Mouse (Mus musculus) layer of hippocampus, postnatal 14 days (tissue): ENCODE data around the gene Lif. TPM values are rescaled to one million over a fixed set of nuclear protein-coding genes. Genes with fewer than 3 reads are reported as not detected.
A peak's percentile ranks its signal among the peaks of the same experiment; 100 is the strongest.

ENCODE experiments used
- DNase-seq, 2 experiments: peaks; one replicate each; pipeline ENCODE4 v3.0.0; 2021 to 2022; ENCODE audit warnings: low spot score in 2 of 2, mixed read lengths in 1 of 2
- long read RNA-seq, 2 experiments: library from polyadenylated mRNA; stranded (forward); transcript quantifications; one replicate each; pipeline ENCODE4 v2.0.0; 2021
- total RNA-seq, 2 experiments: library from RNA; stranded (reverse); gene quantifications; 2 replicates each; pipeline ENCODE4 v1.2.3; 2021

Lif gene
- total RNA-seq: under 1 TPM; 0.69 to 0.78 TPM
- long read RNA-seq, experiment 1, partial matches to known transcripts: 0 of 1 reads
- long read RNA-seq, experiment 1, other reads (novel, unspliced or antisense): 0 of 1 reads
- long read RNA-seq, experiment 2: 0 reads

DNA sequence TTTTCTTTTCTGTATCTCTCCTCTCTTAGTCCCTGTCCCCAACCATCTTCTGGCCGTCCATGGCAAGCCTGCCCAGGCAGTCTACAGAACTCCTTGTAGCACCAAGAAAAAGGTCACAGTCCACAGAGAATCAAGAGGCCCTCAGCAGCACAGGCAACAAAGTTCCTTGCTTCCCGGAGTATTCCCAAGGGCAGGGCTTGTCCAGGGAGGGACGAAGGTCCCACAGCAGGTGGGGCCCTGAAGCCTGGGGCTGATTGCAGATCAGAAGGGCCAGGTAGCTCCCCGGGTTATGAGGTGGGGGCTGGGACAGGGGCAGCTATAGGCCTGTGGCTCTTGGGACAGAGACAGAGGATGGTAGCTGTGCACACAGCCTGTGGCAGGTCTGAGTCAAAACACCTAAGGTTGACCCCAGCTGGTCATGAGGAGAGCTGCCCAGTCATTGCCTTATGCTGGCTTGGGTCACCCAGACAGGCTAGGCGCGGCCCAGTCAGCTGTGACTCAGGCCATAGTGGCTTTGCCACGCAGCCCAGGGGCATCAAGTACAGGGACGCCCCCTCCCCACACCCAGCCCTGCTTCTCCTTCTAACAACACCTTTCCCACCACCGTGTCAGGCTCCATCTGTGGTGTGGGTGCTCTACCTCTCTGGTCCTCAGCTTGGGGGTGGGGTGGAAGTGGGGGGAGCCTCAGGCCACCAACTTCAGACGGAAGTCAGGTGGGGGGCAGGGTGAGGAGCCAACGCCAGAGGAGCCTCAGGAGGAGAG, at the start of gene Lif:
TSS of gene Lif (plus strand) at position 712 of the 762 bp plus-strand sequence.
- DNase-seq: no peak

DNA sequence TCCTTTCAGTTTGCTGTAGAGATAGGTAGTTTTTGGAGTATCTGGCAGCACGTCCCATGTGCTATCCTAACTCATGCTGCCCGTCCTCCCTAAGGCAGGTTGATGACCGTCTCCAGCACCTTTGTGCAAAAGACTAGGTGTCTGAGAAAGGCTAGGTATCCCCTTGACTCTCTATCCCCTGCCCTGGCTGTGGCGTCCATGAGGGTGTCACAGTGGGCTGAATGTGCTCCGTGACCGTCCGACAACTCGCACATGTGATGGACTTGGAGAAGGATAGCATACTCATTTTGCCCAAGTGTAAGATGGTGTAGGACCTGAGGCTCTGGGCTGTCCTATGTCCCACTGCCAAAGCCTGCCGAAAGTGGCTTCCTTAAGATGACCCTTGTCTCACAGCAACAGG, 49.7 kb upstream of the Lif start:
- DNase-seq: no peak

- no peak for DNase-seq
These were observed 47.8 kb upstream of the Lif start for GRCm38 (mm10) chr11:4209556-4209955.

GRCm38 (mm10) chr11:4210786-4211185, 46.6 kb upstream of the Lif start:
- no peak for DNase-seq

GRCm38 (mm10) chr11:4213107-4213506, 44.2 kb upstream of the Lif start:
- DNase-seq: no peak

DNA sequence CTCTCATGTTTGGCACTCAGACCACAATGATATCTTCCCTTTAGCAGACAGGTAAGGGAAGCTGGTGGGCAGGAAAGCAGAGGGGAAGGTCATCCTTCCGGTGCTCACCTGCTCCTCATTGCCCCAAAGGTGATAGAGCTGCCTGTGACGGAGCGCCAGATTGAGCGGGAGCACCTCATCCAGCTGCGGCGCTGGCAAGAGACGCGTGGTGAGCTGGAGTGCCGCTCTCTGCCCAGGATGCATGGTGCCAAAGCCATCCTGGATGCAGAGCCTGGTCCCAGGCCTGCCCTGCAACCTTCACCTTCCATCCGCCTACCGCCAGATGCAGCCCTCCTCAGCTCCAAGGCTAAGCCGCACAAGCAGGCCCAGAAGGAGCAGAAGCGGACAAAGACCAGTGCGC, 42.8 kb upstream of the Lif start:
- no peak for DNase-seq

GRCm38 (mm10) chr11:4215061-4215460, 42.3 kb upstream of the Lif start:
- no peak for DNase-seq

DNA sequence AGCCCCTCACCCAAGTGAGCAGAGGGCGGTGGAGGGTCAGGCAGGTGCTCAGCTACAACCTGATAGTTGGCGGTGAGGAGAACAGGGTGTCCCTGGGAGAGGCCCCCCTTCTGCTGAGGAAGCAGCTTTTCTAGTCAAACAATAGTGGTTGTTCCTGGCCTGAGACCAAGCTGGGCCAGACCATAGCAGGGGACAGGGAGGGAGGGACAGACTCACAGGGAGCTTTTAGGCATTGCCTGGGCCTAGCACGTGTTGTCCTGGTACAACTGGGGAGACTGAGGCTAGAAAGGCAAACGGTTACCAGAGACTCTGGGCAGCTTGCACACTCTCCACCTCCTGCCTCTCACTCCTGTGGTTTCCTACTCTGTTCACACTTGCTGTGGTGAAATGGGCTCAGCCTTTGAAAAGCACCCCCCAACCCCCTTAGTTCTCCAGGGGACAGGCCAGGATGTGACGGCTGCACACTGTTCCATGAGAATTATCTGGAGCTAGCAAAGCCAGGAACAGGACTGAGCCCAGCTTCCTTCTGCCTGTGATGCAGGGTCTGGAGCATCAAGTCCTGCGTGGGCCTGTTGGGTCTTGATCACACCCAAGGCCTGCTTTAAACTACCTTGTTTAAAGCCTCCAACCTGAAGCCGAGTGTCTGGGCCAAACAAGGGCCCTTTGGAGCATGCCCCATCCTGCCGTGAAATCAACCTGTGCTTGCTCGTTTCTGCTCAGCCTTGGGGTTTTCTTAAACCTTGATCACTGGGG, 40.9 kb upstream of the Lif start:
- peak in 1 of 2 experiments; percentile 23 for DNase-seq

DNA sequence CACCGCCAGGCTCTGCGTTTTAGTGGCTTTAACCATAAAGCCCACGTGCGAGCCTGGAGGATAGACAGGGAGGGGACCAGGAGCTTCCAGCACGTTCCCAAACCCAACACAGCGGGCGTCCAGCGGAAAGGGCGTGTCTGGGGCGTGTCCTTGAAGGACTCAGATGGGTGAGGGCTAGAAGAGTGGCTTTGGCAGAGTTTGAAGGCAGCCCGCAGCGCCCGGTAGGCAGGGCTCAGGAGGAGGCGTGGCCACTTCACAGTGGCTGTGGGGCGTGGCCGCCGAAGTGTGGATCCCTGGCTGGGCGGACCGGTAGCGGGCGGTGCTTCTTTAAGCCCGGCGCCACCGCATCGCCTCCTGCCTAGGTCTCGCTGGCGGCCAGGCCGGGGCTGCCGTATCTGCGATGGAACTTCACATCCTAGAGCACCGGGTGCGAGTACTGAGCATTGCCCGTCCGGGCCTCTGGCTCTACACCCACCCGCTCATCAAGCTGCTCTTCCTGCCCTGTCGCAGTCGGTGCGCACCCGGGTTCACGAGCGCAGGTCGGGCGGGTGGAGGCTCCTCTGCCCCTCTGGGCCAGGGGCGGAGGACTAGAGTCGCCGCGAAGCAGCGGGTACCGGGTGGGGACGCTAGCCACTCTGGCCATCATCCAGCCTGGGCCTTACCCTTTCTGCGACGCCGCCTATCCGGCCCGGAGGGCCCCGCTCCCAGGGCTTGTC, 39.3 kb upstream of the Lif start, which contains the start of gene Castor1:
TSS of gene Castor1 (plus strand) at position 312 of the 716 bp plus-strand sequence.
- peak; percentile 34 to 55 for DNase-seq

- DNase-seq: no peak
These were observed 38.7 kb upstream of the Lif start for GRCm38 (mm10) chr11:4218637-4219036.

GRCm38 (mm10) chr11:4219317-4219751, 38.0 kb upstream of the Lif start:
- peak; percentile 65 to 80 for DNase-seq

DNA sequence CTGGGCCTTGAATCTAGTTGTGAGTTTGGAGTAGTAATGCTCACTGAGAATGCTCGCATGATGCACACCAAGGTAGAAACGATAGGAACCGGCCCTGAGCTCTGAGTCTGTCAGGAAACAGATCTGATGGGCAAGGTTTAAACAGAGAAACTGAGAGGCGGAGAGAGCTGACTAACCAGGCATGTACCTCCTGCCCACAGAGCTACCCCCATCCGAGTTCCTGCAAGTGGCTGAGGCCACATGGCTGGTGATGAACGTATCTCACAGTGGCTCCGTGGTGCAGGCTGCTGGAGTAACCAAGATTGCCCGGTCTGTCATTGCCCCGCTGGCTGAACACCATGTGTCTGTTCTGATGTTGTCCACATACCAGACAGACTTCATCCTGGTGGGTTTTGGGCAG, 37.4 kb upstream of the Lif start:
- no peak for DNase-seq

DNA sequence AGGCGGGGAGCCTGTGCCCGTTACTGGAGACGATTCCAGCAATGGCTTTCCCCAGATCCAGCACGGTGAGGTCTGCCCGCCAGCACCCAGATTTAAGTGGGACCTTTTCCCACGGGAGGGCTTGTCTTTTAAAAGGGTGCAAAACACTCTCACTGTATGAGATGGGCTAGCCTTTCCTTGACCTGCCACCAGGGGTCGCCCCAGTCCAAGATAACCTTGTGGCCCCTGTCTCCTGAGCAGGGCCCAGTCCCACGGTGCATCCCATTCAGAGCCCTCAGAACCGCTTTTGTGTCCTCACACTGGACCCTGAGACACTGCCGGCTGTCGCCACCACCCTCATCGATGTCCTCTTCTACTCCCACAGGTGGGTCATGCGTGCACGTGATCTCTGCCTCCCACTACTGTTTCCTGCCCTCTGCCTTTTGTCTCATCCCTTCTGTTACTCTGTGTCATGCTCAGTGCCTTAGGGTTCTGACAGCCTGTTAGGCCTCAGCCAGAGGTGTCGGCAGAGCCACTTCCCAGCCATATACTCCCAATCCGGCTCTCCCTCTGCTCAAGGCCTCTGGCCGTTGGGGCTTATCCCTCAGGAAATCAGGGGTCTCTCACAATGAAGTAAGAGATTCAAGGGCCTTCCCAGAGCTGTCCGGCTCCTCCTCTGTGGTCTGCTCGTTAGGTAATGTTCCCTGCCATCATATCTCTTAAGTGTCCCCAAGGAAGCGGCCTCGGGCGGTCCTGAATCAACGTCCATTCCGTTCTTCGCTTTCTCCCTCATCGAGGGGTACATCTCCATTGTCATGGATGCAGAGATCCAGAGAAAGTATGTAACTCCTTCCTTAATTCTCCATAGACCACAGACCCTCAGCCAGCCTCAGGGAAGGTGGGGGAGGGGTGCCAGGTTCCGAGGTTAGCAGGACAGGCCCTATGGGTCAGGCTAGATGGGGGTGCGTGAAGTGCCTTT, 36.6 kb upstream of the Lif start:
- DNase-seq: peak; percentile 64 to 71

DNA sequence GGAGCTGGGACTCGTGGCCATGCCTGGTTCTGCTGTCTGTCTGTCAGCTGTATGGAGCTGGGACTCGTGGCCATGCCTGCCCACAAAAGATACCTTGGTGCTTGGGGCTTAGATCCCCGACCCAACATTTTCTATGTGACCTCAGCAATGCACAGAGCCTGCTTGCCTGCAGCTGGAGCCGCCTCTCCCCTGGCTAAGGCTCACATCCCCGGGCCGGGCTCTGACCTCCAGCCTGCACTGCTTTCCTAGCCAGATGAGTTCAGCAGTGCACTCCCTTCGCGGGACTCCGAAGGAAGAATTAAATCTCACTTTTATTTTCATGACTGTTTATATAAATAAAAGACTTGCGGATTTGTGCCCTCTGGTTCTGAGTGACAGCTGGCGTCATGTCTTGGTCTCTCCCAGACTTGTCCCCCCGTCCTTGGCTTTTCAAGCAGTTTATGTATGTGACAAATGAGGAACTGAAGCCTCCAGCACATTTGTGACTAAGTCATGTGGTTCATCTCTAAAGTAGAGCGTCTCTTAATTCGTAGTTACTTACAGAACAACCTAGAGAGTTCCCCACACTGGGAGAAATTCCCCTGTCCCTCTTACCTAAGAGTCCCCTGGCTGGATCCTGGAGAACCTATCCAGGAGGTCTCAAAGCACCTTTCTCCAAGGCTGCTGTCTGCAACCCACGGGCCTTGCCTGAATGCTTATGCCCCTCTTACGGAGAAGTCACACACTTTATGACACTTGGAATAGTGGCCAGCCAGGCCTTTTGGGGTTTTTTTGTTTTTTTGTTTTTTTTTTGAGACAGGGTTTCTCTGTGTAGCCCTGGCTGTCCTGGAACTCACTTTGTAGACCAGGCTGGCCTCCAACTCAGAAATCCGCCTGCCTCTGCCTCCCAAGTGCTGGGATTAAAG, 35.1 kb upstream of the Lif start:
- DNase-seq: no peak

GRCm38 (mm10) chr11:4223393-4224188, 33.8 kb upstream of the Lif start:
- DNase-seq: no peak

- no peak for DNase-seq
These were observed 33.1 kb upstream of the Lif start for GRCm38 (mm10) chr11:4224223-4224622.

DNA sequence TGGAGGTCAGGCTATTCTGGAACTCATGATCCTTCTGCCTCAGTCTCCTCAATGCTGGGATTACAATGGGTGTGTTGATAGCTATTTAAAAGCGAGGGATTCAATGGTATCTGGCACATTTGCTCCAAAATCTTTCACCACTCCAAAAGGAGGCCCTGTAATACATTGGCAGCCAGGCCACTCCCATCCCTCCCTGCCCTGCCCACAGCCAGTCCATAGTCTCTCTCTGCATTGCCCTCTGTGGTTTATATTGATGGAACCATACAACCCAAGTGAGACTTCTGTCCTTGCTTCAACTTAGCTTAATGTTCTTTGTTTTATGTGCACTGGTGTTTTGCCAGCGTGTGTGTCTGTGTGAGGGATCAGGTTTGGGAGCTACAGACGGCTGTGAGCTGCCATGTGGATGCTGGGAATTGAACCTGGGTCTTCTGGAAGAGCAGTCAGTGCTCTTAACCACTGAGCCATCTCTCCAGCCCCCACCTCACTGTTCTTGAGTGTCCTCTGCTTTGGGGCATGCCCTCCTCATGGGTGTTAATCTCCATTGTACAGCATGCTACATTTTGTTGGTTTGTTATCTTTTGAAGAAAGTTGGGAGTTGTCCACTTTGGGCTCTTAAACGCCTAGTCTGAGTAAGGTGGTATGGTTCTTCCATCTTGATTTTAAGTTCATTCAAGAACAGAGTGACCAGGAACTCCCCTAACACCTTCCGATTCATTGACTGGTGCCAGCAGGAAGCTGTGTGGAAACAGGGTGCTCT, 30.6 kb upstream of the Lif start:
- no peak for DNase-seq

- DNase-seq: peak in 1 of 2 experiments; percentile 36
These were observed 28.9 kb upstream of the Lif start for GRCm38 (mm10) chr11:4228463-4228862.
